ENCODE assay signal across 18 mouse cellular contexts in the genomic region with DNA sequence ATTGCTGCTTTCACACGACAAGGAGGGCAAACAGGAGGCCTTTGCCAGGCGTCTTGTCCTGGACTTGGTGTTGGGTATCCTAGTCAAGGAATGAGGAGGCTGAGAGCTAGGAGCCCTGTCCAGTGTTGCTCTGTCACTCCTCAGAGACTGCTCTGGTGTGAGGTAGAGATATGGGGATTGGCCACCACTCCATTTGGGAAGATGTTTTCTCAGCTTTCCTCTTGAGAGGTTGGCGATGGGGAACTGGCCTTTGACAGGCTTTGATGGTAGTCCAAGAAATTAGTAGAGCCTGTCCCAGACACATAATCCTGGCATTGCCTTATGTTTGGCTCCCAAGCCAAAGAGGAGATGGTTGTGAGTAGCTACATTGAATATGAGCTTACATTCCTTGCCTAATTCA.
"Had no signal": no experiment of that assay in that cellular context is flagged by ENCODE, and none has a peak within 500 bp of the region (broad histone marks: within the 10 kb centered on the region; RNA-seq: fewer than 3 reads in every experiment).

No protein-coding gene starts in this region.

- H3K4me3 ChIP-seq: liver, embryonic 12.5 days; lung, embryonic 15.5 days; midbrain, embryonic 10.5 days; midbrain, embryonic 12.5 days; myocyte; neural tube, embryonic 13.5 days; neural tube, embryonic 15.5 days had no signal

- H3K9ac ChIP-seq: liver, embryonic 12.5 days; liver, embryonic 14.5 days; lung, embryonic 15.5 days; midbrain, embryonic 12.5 days; neural tube, embryonic 13.5 days; neural tube, embryonic 15.5 days had no signal

- H3K27me3 ChIP-seq: liver, embryonic 12.5 days; lung, embryonic 15.5 days; midbrain, embryonic 12.5 days; neural tube, embryonic 13.5 days; neural tube, embryonic 15.5 days had no signal

- H3K4me2 ChIP-seq: liver, embryonic 12.5 days; lung, embryonic 15.5 days; midbrain, embryonic 12.5 days; neural tube, embryonic 13.5 days; neural tube, embryonic 15.5 days had no signal

- H3K36me3 ChIP-seq: liver, embryonic 12.5 days; lung, embryonic 15.5 days; midbrain, embryonic 10.5 days; midbrain, embryonic 12.5 days; neural tube, embryonic 13.5 days; neural tube, embryonic 15.5 days had no signal

- ATAC-seq: liver, embryonic 12.5 days; midbrain, embryonic 16.5 days had no signal

- H3K4me1 ChIP-seq: liver, embryonic 12.5 days; lung, embryonic 15.5 days; midbrain, embryonic 10.5 days; midbrain, embryonic 12.5 days; neural tube, embryonic 13.5 days; neural tube, embryonic 15.5 days had no signal

- H3K9me3 ChIP-seq: liver, embryonic 12.5 days; lung, embryonic 15.5 days; midbrain, embryonic 10.5 days; midbrain, embryonic 12.5 days; neural tube, embryonic 13.5 days; neural tube, embryonic 15.5 days had no signal

- H3K27ac ChIP-seq: liver, embryonic 12.5 days; liver, embryonic 14.5 days; lung, embryonic 15.5 days; midbrain, embryonic 10.5 days; midbrain, embryonic 12.5 days; neural tube, embryonic 13.5 days; neural tube, embryonic 15.5 days had no signal

- DNase-seq: midbrain, embryonic 14.5 days; retina, postnatal 1 day; right cerebral cortex, adult 18-20 months; right cerebral cortex, postnatal 25 days; right cerebral cortex, postnatal 4 days; spleen, adult 18-20 months; thymus, adult 18-20 months; thymus, postnatal 14 days; thymus, postnatal 36 days had no signal
